Mouse (Mus musculus) liver, adult 2 months (tissue): ENCODE measurements around the gene Riox2.

ENCODE experiments used
- CTCF ChIP-seq: fragments of 200-500 bp; IDR thresholded peaks from 2 replicates; pipeline ENCODE4 v1.5.1; 2011; ENCODE audit warnings: low read depth, low read length, control low read depth
- POLR2A ChIP-seq: fragments of 200-500 bp; IDR thresholded peaks from 2 replicates; pipeline ENCODE4 v1.6.1; 2011; ENCODE audit warnings: low read length, control low read depth; ENCODE audit not compliant: insufficient read depth; ENCODE audit errors: extremely low read depth

DNA sequence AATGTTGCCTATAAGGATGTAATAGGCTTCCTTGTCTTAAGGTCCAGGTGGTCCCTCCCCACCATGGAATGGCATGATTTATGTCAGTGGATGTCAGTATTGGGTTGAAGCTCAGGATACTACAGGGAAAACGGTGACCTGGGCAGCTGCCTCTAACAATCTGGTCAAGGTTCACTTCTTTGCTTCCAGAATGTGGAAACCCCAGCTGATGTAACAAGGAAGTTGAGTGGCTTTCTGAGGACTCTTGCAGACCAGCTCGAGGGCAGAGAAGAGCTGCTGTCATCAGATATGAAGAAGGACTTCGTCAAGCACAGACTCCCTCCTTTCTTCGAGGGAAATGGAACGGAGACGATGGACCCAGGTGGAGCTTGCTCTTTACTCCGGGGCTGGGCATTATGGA, 15.7 kb downstream of the Riox2 start:
- TF ChIP-seq CTCF (no peak), POLR2A (no peak)
